Mouse (Mus musculus) liver, postnatal 0 days (tissue): ENCODE measurements around the gene Eno2.

ENCODE experiments used
- CTCF ChIP-seq: sonication (generic); IDR thresholded peaks from 2 replicates; pipeline ENCODE4 v1.5.1; 2016; ENCODE audit warnings: antibody characterized with exemption, low read depth
- EP300 ChIP-seq: IDR thresholded peaks from 2 replicates; pipeline ENCODE4 v1.6.1; 2016; ENCODE audit warnings: antibody characterized with exemption, low read depth, mild to moderate bottlenecking

DNA sequence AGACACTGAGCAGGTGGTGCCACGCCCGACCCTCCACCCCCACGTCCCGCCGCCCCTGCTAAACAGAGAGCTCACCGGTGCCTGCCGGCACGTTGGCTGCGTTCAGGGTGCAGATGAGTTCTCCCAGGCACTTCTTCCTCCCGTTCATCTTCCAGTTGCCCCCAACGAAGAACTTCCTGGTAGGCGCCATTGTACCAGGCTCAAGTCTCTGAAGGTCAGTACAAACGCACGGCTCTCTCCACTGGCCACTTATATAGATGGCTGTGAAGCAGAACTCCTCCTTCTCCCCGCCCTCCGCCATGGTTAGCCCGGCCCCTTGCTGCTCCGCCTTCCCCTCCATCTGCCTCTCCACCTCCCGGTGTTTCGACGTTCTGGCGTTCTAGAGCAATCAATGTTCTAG, 44.5 kb upstream of the Eno2 start, which contains the start of gene Tpi1:
- TF ChIP-seq CTCF: no peak
- TF ChIP-seq EP300: no peak
